Mouse (Mus musculus) cortical plate, adult 2 months (tissue): ENCODE data around the gene Chst10. TPM values are rescaled to one million over a fixed set of nuclear protein-coding genes. Genes with fewer than 3 reads are reported as not detected.

ENCODE experiments used
- H3K27ac ChIP-seq: fragments of 200-500 bp; 2 replicates; pipeline ENCODE4 v1.5.1; 2012; ENCODE audit warnings: low read length, control low read depth, inconsistent platforms; ENCODE audit not compliant: insufficient read depth
- H3K4me1 ChIP-seq: fragments of 200-500 bp; 2 replicates; pipeline ENCODE4 v1.6.1; 2011; ENCODE audit warnings: low read length; ENCODE audit not compliant: control insufficient read depth, insufficient read depth
- H3K4me3 ChIP-seq: fragments of 200-500 bp; 2 replicates; pipeline ENCODE4 v1.5.1; 2011; ENCODE audit warnings: mild to moderate bottlenecking, low read length, control low read depth; ENCODE audit not compliant: insufficient read depth
- CTCF ChIP-seq: fragments of 200-500 bp; IDR thresholded peaks from 2 replicates; pipeline ENCODE4 v1.5.1; 2011; ENCODE audit warnings: mild to moderate bottlenecking, control low read depth, low read length; ENCODE audit not compliant: insufficient read depth; ENCODE audit errors: extremely low read depth
- POLR2A ChIP-seq: fragments of 200-500 bp; IDR thresholded peaks from 2 replicates; pipeline ENCODE4 v1.6.1; 2011; ENCODE audit warnings: mild to moderate bottlenecking, low read length, control low read depth; ENCODE audit not compliant: insufficient read depth; ENCODE audit errors: extremely low read depth
- polyA plus RNA-seq: library from polyadenylated mRNA; depleted of rRNA; stranded (reverse); fragments of >200 nt; gene quantifications from 2 replicates; pipeline ENCODE4 v1.2.3, GENCODE M21; 2012

Chst10 gene
- polyA plus RNA-seq, 1 experiment, result 29.9 TPM

- no peak overlapping the region for H3K4me3 ChIP-seq
- no peak overlapping the region for H3K27ac ChIP-seq
- no peak for TF ChIP-seq CTCF
- no peak for TF ChIP-seq POLR2A
- peaks cover 2% of the 10 kb centered on the region; the same call in 1 of the 2 replicates for H3K4me1 ChIP-seq
Observed at GRCm38 (mm10) chr1:38873911-38874310, 24.1 kb downstream of the Chst10 start.

DNA sequence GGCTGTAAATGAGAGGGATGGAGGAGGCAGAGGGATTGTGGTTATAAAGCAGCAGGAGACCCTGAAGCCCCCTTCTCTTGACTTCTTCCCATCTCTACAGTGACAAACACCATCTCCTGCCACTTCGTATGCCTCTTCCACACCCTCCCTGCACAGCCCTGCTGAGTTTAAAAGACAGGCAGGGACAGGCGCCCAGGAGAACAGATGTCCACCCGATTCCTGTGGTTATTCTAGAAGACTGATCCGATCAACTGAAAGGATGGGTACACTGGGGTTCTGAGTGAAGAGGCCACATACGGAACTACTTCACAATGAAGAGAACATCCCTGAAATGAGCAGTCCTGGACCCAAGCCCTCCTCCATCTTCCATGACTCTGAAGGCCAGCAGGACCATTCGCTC, 26.1 kb downstream of the Chst10 start:
- Histone ChIP-seq H3K4me3 (no peak overlapping the region), H3K27ac (no peak overlapping the region), H3K4me1 (no peaks in the 10 kb centered on the region)
- TF ChIP-seq CTCF (no peak), POLR2A (no peak)

DNA sequence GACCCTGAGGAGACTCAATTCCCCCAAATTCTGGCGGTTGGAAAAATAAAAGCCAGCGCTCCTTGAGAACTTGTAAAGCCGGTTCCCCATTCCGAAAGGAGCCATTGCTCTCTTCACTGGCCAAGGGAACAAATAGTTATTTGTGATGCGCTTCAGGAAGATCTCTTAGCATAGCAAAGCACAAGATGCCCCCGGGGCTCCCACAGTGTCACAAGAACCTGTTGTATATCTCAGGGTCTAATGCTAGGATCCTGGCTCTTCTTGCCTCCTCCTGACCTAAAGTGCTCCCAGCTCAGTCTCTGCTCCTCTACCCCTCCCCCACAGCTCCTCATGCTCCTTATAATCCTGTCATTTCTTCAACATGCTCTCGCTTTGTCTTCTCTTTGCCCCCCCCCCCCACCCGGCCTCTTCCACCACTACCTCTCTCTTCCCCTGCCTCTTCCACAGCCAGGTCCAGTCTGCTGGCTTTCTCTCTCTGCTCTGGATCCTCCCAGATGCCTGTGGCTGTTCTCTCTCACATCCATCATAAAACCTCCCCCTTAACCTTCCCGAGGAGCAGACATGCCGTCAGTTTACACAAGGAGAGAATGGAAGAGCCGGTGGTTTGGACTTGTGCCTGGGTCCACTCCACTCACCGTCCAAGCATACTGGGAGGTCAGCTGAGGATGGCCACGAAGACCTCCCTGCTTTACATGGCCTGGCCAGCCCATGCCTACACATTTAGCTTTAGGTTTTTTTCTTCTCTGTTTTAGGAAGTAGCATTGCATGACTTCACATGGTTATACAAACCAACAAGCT, 28.4 kb downstream of the Chst10 start:
- Histone ChIP-seq H3K4me3 (no peak overlapping the region), H3K4me1 (no peaks in the 10 kb centered on the region)
- TF ChIP-seq CTCF, result no peak
- TF ChIP-seq POLR2A, result no peak

DNA sequence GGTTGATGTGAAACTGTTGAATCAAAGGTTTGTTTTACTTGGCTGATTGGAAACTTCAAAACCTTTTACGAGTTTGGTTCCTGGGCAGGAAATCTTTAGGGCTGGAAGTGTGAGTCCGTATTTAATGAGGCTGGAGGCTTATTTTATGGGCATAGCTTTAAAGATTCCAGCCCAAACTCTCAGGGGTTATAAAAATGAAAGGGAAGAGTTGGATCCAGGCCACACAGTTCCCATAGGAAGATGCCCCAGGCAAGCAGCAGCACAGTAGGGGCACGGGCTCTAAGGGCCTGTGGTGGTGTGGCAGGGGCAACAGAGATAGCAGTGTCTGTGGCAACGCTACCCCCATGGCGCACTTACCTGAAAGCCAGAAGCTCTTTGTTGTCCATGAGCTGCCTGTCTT, 31.7 kb downstream of the Chst10 start:
- TF ChIP-seq POLR2A (no peak), CTCF (no peak)
- no peak overlapping the region for H3K4me3 ChIP-seq
- no peaks in the 10 kb centered on the region for H3K4me1 ChIP-seq
- no peak overlapping the region for H3K27ac ChIP-seq

More for the DNA sequence above, 28.4 kb downstream of the Chst10 start:
- H3K27ac ChIP-seq, result no peak overlapping the region

- Histone ChIP-seq H3K4me1 (0 out of 2 replicates have a peak, but pooled peaks cover 2% of the 10 kb centered on the region), H3K27ac (no peak overlapping the region), H3K4me3 (no peak overlapping the region)
- TF ChIP-seq POLR2A (no peak), CTCF (no peak)
Observed at GRCm38 (mm10) chr1:38864341-38864740, 33.6 kb downstream of the Chst10 start.

DNA sequence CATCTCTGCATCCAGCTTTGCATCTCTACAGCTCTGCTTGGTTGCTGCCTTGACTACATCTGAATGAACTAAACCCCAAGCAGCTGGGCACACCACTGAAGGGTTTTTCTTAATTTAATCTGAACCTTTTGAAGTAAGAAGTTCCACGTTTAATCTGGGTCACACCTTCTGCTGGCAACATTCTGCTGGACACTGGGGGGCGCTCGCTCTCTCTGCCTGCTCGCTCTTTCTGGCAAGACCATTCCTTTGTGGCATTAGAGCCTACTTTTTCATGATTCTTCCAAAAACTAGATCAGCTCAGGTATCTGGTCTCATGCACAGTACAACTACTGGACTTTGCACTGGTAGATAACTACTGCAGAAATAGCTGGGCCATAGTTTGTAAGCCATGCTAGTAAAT, 35.7 kb downstream of the Chst10 start:
- H3K4me3 ChIP-seq, result no peak overlapping the region
- no peak overlapping the region for H3K27ac ChIP-seq
- H3K4me1 ChIP-seq, result 0 out of 2 replicates have a peak, but pooled peaks cover 2% of the 10 kb centered on the region
- TF ChIP-seq POLR2A (no peak), CTCF (peak; percentile 60)

DNA sequence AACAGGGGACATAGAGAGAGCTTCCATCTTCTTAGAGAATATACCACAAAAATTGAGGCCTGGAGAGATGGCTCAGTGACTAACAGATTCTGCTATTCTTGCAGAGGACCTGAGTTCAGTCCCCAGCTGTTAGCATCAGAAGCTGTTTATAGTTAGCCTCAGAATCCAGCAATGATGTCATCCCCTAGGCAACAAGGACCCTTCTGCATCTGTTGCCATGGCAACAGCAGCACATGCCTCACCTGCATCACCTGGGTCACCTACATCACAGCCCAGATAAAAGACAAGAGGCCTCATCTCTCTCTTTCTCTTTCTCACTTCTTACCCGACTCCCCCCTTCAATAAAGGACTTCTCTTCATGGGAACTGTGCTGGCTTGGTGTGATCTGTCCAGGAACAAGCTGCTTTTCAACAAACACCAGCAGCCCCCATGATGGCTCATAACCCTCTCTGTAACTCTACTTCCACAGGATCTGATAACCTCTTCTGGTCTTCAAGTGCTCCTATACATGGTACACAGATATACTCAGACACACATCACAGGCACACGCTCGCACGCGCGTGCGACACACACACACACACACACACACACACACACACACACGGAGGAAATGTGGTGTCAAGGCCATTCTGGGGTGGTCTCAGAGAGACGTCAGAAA, 37.0 kb downstream of the Chst10 start:
- Histone ChIP-seq H3K4me1 (0 out of 2 replicates have a peak, but pooled peaks cover 2% of the 10 kb centered on the region), H3K27ac (no peak overlapping the region), H3K4me3 (no peak overlapping the region)
- TF ChIP-seq CTCF, result no peak
- no peak for TF ChIP-seq POLR2A

- Histone ChIP-seq H3K4me3 (no peak overlapping the region), H3K27ac (no peak overlapping the region), H3K4me1 (0 out of 2 replicates have a peak, but pooled peaks cover 2% of the 10 kb centered on the region)
- TF ChIP-seq CTCF, result no peak
- no peak for TF ChIP-seq POLR2A
Observed at GRCm38 (mm10) chr1:38860207-38860606, 37.8 kb downstream of the Chst10 start.

DNA sequence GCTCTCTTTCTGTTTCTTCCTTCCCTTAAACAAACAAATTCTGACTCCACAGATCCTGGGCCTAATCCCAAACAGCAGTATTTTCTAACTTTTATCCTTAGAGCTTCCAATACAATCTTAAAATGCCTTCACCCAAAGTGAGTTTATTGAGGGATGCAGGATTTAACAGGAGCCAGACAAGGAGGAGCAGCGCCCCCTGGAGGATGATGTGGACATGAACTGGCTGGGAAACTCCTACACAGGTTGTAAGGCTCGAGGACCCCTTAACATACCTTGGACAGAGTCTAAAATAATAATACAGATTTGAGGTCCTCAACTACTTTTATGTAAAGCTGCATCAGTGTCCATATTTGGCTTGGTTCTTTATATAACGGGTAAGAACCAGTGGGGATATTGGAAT, 41.8 kb downstream of the Chst10 start:
- Histone ChIP-seq H3K4me3 (no peak overlapping the region), H3K4me1 (0 out of 2 replicates have a peak, but pooled peaks cover 2% of the 10 kb centered on the region), H3K27ac (no peak overlapping the region)
- no peak for TF ChIP-seq POLR2A
- TF ChIP-seq CTCF, result peak; percentile 91
